Mouse (Mus musculus): ENCODE measurements around the gene Olfr630.
"Not testable (repeated sequence)": the region's sequence is repeated elsewhere in the genome, so short reads cannot be mapped to it uniquely, and the experiment has no call there.

The Olfr630 gene

GRCm38 (mm10) chr7:103757233-103757632 is at the start of gene Olfr630:
Gene Olfr630 (minus strand): TSS chr7:103757333.
- DNase-seq (ENCODE audit: low spot score): no peak

- no peak for DNase-seq (ENCODE audit: low spot score)
Measured at GRCm38 (mm10) chr7:103806856-103807255, 49.7 kb upstream of the Olfr630 start.

GRCm38 (mm10) chr7:103792669-103793388 is 35.7 kb upstream of the Olfr630 start:
- DNase-seq (ENCODE audit: low spot score): no peak

- no peak for DNase-seq (ENCODE audit: low spot score)
Measured at GRCm38 (mm10) chr7:103791721-103792120, 34.6 kb upstream of the Olfr630 start, which contains the start of gene Olfr67. Gene Olfr67 (minus strand): TSS chr7:103791821.

GRCm38 (mm10) chr7:103779598-103779997 is 22.5 kb upstream of the Olfr630 start, which contains the start of gene Olfr68:
Gene Olfr68 (minus strand): TSS chr7:103779698.
- DNase-seq (ENCODE audit: low spot score): no peak

GRCm38 (mm10) chr7:103777652-103778051 is 20.5 kb upstream of the Olfr630 start:
- DNase-seq (ENCODE audit: low spot score): not testable (repeated sequence)

GRCm38 (mm10) chr7:103771494-103771893 is 14.4 kb upstream of the Olfr630 start, which contains the start of gene Olfr69:
Gene Olfr69 (minus strand): TSS chr7:103771594.
- no peak for DNase-seq (ENCODE audit: low spot score)

- not testable (repeated sequence) for DNase-seq (ENCODE audit: low spot score)
Measured at GRCm38 (mm10) chr7:103767687-103768086, 10.6 kb upstream of the Olfr630 start.

- DNase-seq (ENCODE audit: low spot score): not testable (repeated sequence)
Measured at GRCm38 (mm10) chr7:103762212-103762611, 5.1 kb upstream of the Olfr630 start.

- no peak for DNase-seq (ENCODE audit: low spot score)
Measured at GRCm38 (mm10) chr7:103744843-103745242, 12.3 kb downstream of the Olfr630 start, which contains the start of gene Olfr629. Gene Olfr629 (minus strand): TSS chr7:103744943.

- no peak for DNase-seq (ENCODE audit: low spot score)
Measured at GRCm38 (mm10) chr7:103730074-103730473, 27.1 kb downstream of the Olfr630 start, which contains the start of gene Olfr628. Gene Olfr628 (plus strand): TSS chr7:103730374.

- DNase-seq (ENCODE audit: low spot score): not testable (repeated sequence)
Measured at GRCm38 (mm10) chr7:103716398-103716797, 40.7 kb downstream of the Olfr630 start.

GRCm38 (mm10) chr7:103714371-103714770 is 42.8 kb downstream of the Olfr630 start, which contains the start of gene Olfr243:
Gene Olfr243 (plus strand): TSS chr7:103714671.
- DNase-seq (ENCODE audit: low spot score): no peak

GRCm38 (mm10) chr7:103712024-103712423 is 45.1 kb downstream of the Olfr630 start:
- no peak for DNase-seq (ENCODE audit: low spot score)
